Mouse (Mus musculus): ENCODE results near the gene Ccr6. TPM values are rescaled to one million over a fixed set of nuclear protein-coding genes. Genes with fewer than 3 reads are reported as not detected.

Ccr6 gene
- polyA plus RNA-seq, 1 experiment from 2014 or later, result 0.46 TPM

DNA sequence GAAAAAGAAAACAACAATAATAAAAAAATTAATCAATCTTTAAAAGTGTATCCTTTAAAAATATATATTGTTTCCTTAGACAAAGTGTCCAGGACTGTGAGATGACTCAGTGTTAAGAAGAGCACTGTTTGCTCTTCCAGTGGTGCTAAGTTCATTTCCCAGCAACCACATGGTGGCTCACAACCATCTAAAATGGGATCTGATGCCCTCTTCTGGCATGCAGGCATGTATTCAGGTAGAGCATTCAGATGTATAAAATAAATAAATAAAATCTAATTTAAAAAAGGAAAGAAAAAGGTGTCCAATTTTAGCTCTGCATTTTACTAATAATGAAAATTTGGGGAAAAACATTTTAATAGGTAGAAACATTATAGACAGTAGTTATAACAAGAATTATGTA, 60.0 kb downstream of the Ccr6 start:
- H3K36me3 ChIP-seq (ENCODE audit: control insufficient read depth, insufficient read depth), result peaks cover 16% of the 10 kb centered on the region; the same call in 1 of the 2 replicates
- no peaks in the 10 kb centered on the region for H3K4me1 ChIP-seq (replicated peaks; ENCODE audit: control insufficient read depth, insufficient read depth, low read length)
- H3K27ac ChIP-seq (ENCODE audit: low read depth, low read length), result no peak overlapping the region
- no peak for ATAC-seq
- no peaks in the 10 kb centered on the region for H3K27me3 ChIP-seq (replicated peaks; ENCODE audit: control insufficient read depth, insufficient read depth, low read length)
- H3K4me2 ChIP-seq (replicated peaks; ENCODE audit: low read depth), result no peak overlapping the region
- no peak overlapping the region for H3K4me3 ChIP-seq (ENCODE audit: low read depth, low read length)
- peak; percentile 45 for TF ChIP-seq CTCF (IDR thresholded peaks at IDR 0.05; ENCODE audit: low read depth)
- no peak overlapping the region for H3K9ac ChIP-seq (ENCODE audit: low read depth, low read length)
- no peaks in the 10 kb centered on the region for H3K9me3 ChIP-seq (ENCODE audit: control insufficient read depth)

DNA sequence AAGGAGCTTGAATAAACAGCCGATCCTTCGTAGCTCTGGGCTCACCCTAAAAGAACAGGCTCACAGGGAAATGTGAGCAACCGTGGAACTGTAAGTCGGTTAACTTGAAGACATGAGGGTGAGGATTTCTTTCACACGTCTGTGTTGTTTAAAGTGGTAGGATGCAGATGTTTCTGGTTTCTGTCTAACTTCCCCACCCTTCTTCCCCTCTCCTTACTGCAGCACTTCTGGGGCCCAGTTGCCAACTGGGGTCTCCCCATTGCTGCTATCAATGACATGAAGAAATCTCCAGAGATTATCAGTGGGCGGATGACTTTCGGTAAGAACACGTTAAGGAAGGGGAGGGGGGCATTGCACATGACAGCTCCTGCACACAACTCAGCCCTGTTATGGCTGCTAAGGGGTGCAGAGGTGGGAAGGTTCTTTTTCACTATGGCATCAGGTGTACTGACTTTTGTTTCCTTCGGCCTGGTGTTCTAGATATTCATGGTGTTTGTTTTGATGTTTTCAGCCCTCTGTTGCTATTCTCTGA, 60.5 kb downstream of the Ccr6 start:
- no peaks in the 10 kb centered on the region for H3K9me3 ChIP-seq (ENCODE audit: control insufficient read depth)
- no peak overlapping the region for H3K9ac ChIP-seq (ENCODE audit: low read depth, low read length)
- no peaks in the 10 kb centered on the region for H3K4me1 ChIP-seq (replicated peaks; ENCODE audit: control insufficient read depth, insufficient read depth, low read length)
- no peak for ATAC-seq
- no peak overlapping the region for H3K4me2 ChIP-seq (replicated peaks; ENCODE audit: low read depth)
- H3K27ac ChIP-seq (ENCODE audit: low read depth, low read length), result no peak overlapping the region
- TF ChIP-seq CTCF (IDR thresholded peaks at IDR 0.05; ENCODE audit: low read depth), result no peak
- H3K27me3 ChIP-seq (replicated peaks; ENCODE audit: control insufficient read depth, insufficient read depth, low read length), result no peaks in the 10 kb centered on the region
- H3K36me3 ChIP-seq (ENCODE audit: control insufficient read depth, insufficient read depth), result peaks cover 16% of the 10 kb centered on the region; the same call in 1 of the 2 replicates
- WGBS, result 82% methylated on average over 9 of the region's 9 CpGs
- no peak overlapping the region for H3K4me3 ChIP-seq (ENCODE audit: low read depth, low read length)

DNA sequence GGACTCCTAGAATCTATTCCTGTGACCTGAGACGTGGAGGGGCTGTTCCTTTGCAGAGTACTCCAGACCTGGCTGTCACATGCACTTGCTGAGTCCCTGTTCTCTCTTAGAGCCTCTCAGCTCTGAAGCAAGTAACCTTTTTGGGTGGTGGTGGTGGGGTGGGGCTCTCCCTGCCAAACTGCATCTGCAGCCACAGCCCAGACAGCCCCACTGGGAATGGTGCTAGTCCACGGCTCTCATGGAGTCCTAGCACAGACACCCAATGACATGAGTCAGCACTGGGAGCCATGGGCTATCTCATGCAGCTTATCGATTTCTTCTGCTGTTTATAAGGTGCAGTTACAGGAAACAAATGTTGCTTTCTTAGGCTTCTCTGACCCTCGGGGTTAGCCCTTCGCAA, 61.9 kb downstream of the Ccr6 start:
- H3K27me3 ChIP-seq (replicated peaks; ENCODE audit: control insufficient read depth, insufficient read depth, low read length), result no peaks in the 10 kb centered on the region
- H3K9ac ChIP-seq (ENCODE audit: low read depth, low read length), result no peak overlapping the region
- H3K4me2 ChIP-seq (replicated peaks; ENCODE audit: low read depth), result no peak overlapping the region
- no peaks in the 10 kb centered on the region for H3K9me3 ChIP-seq (ENCODE audit: control insufficient read depth)
- ATAC-seq, result no peak
- 80% methylated on average over 5 of the region's 5 CpGs for WGBS
- no peak overlapping the region for H3K4me3 ChIP-seq (ENCODE audit: low read depth, low read length)
- H3K27ac ChIP-seq (ENCODE audit: low read depth, low read length), result no peak overlapping the region
- no peaks in the 10 kb centered on the region for H3K4me1 ChIP-seq (replicated peaks; ENCODE audit: control insufficient read depth, insufficient read depth, low read length)
- peaks cover 16% of the 10 kb centered on the region; the same call in 1 of the 2 replicates for H3K36me3 ChIP-seq (ENCODE audit: control insufficient read depth, insufficient read depth)
- TF ChIP-seq CTCF (IDR thresholded peaks at IDR 0.05; ENCODE audit: low read depth), result no peak

DNA sequence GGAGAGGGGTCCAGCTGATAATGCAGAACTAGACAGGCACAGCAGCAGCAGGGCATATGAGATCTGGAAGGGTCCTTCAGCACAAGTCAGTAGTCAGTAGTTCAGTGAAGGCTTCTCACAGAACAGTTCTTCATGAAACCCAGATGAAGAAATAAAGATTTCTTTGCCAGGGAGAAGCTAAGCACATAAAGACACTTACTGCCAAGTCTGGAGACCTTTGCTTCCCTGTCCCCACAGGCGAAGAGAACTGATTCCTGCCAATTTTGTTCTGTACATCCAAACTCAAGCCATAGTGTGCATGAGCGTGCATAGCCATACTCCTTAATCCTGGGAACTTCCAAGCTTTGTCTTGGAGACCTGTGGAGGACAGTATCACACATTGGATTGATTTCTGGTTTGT, 62.4 kb downstream of the Ccr6 start:
- Histone ChIP-seq H3K36me3 (ENCODE audit: control insufficient read depth, insufficient read depth) (peaks cover 16% of the 10 kb centered on the region; the same call in 1 of the 2 replicates), H3K4me2 (replicated peaks; ENCODE audit: low read depth) (no peak overlapping the region)
- ATAC-seq, result no peak

DNA sequence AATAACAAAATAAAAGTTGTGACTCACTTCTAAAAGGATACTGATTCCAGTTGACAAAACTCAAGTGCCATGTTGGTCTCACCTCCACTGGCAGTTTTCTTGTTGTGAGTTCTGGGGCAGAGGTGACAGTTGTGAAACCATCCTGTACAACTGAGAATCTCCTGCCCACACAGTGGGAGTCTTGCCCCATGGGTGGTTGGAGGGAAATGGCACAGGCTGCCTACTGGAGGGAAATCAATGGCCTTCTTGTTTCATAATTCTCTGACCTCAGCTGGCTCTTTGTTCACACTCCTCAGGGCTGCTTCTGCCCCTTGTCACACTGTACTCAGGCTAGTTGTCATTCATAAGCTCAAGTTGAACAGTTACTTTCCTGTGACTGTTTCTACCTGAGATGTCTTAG, 63.7 kb downstream of the Ccr6 start:
- Histone ChIP-seq H3K4me2 (replicated peaks; ENCODE audit: low read depth) (no peak overlapping the region), H3K27me3 (replicated peaks; ENCODE audit: control insufficient read depth, insufficient read depth, low read length) (no peaks in the 10 kb centered on the region), H3K36me3 (ENCODE audit: control insufficient read depth, insufficient read depth) (peaks cover 11% of the 10 kb centered on the region; the same call in 1 of the 2 replicates), H3K4me1 (replicated peaks; ENCODE audit: control insufficient read depth, insufficient read depth, low read length) (no peaks in the 10 kb centered on the region), H3K9me3 (ENCODE audit: control insufficient read depth) (no peaks in the 10 kb centered on the region), H3K4me3 (ENCODE audit: low read depth, low read length) (no peak overlapping the region), H3K9ac (ENCODE audit: low read depth, low read length) (no peak overlapping the region), H3K27ac (ENCODE audit: low read depth, low read length) (no peak overlapping the region)
- TF ChIP-seq CTCF (IDR thresholded peaks at IDR 0.05; ENCODE audit: low read depth), result no peak
- no peak for ATAC-seq

More for the DNA sequence above, 62.4 kb downstream of the Ccr6 start:
- H3K4me3 ChIP-seq (ENCODE audit: low read depth, low read length), result no peak overlapping the region
- 89% methylated on average over 2 of the region's 2 CpGs for WGBS
- no peak for TF ChIP-seq CTCF (IDR thresholded peaks at IDR 0.05; ENCODE audit: low read depth)
- H3K4me1 ChIP-seq (replicated peaks; ENCODE audit: control insufficient read depth, insufficient read depth, low read length), result no peaks in the 10 kb centered on the region
- H3K27me3 ChIP-seq (replicated peaks; ENCODE audit: control insufficient read depth, insufficient read depth, low read length), result no peaks in the 10 kb centered on the region
- H3K9ac ChIP-seq (ENCODE audit: low read depth, low read length), result no peak overlapping the region
- no peaks in the 10 kb centered on the region for H3K9me3 ChIP-seq (ENCODE audit: control insufficient read depth)
- no peak overlapping the region for H3K27ac ChIP-seq (ENCODE audit: low read depth, low read length)

DNA sequence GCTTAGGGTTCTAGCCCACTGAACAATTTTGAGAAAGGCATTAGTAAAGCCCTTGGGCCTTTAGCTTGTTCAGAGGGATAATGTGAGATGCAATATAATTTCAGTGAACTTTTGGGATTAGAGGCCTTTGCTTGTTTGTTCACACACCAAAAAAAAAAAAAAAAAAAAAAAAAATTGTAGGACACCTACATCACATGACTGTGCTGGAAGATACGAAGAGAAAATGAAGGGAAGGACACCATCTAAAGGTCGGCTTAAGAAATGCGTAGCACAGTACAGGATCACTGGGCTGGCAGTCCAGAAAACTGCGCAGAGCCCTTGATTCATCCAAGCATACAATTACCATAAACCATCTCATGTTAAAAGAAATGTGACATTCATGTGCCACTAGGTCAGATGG, 65.7 kb downstream of the Ccr6 start:
- Histone ChIP-seq H3K27me3 (replicated peaks; ENCODE audit: control insufficient read depth, insufficient read depth, low read length) (no peaks in the 10 kb centered on the region), H3K27ac (ENCODE audit: low read depth, low read length) (no peak overlapping the region), H3K4me3 (ENCODE audit: low read depth, low read length) (no peak overlapping the region), H3K9me3 (ENCODE audit: control insufficient read depth) (no peaks in the 10 kb centered on the region), H3K36me3 (ENCODE audit: control insufficient read depth, insufficient read depth) (peaks cover 9% of the 10 kb centered on the region; the same call in 1 of the 2 replicates), H3K9ac (ENCODE audit: low read depth, low read length) (no peak overlapping the region), H3K4me1 (replicated peaks; ENCODE audit: control insufficient read depth, insufficient read depth, low read length) (no peaks in the 10 kb centered on the region), H3K4me2 (replicated peaks; ENCODE audit: low read depth) (no peak overlapping the region)
- ATAC-seq, result no peak
- WGBS, result 81% methylated on average over 4 of the region's 4 CpGs
- peak; percentile 25; the same call in 1 of the 2 replicates for TF ChIP-seq CTCF (IDR thresholded peaks at IDR 0.05; ENCODE audit: low read depth)
